Mouse (Mus musculus) midbrain, embryonic 14.5 days (tissue): ENCODE measurements around the gene Speer4f1. TPM values are rescaled to one million over a fixed set of nuclear protein-coding genes. Genes with fewer than 3 reads are reported as not detected.

Experiments
- ATAC-seq: fragments of 200-750 bp; cut with Nextera tagmentation; 2 replicates; pipeline ENCODE4 v1.8.0; 2017; ENCODE audit warnings: moderate number of reproducible peaks, moderate library complexity; ENCODE audit not compliant: low FRiP score, low TSS enrichment
- DNase-seq: peaks from one replicate; pipeline ENCODE4 v3.0.0-alpha.2; 2015
- H3K27ac ChIP-seq: fragments of 300-500 bp; sonication (generic); replicated peaks from 2 replicates; pipeline ENCODE4 v1.5.1; 2014; ENCODE audit warnings: mild to moderate bottlenecking, low read depth, low read length, moderate library complexity
- H3K27me3 ChIP-seq: fragments of 300-500 bp; sonication (generic); 2 replicates; pipeline ENCODE4 v1.6.1; 2014; ENCODE audit warnings: low read length, control low read depth, mixed read lengths; ENCODE audit not compliant: control insufficient read depth, insufficient read depth
- H3K36me3 ChIP-seq: fragments of 300-500 bp; sonication (generic); 2 replicates; pipeline ENCODE4 v1.6.1; 2014; ENCODE audit warnings: low read length, control low read depth; ENCODE audit not compliant: control insufficient read depth, insufficient read depth
- H3K4me1 ChIP-seq: fragments of 300-500 bp; sonication (generic); 2 replicates; pipeline ENCODE4 v1.6.1; 2014; ENCODE audit warnings: mild to moderate bottlenecking, antibody characterized with exemption, low read length, control low read depth; ENCODE audit not compliant: control insufficient read depth, insufficient read depth
- H3K4me2 ChIP-seq: fragments of 300-500 bp; sonication (generic); 2 replicates; pipeline ENCODE4 v1.6.1; 2014; ENCODE audit warnings: mild to moderate bottlenecking, low read length, moderate library complexity
- H3K4me3 ChIP-seq: fragments of 300-500 bp; sonication (generic); replicated peaks from 2 replicates; pipeline ENCODE4 v1.5.1; 2014; ENCODE audit warnings: low read depth, low read length
- H3K9ac ChIP-seq: fragments of 300-500 bp; sonication (generic); replicated peaks from 2 replicates; pipeline ENCODE4 v1.6.1; 2014; ENCODE audit warnings: mild to moderate bottlenecking, low read length, moderate library complexity
- H3K9me3 ChIP-seq: fragments of 300-500 bp; sonication (generic); 2 replicates; pipeline ENCODE4 v1.6.1; 2016; ENCODE audit warnings: low read length, control low read depth, mixed read lengths; ENCODE audit not compliant: control insufficient read depth
- WGBS: fragments of 180-500 bp; shearing (Covaris S2); extraction: QIAGEN DNeasy Blood & Tissue Kit; methylation state at CpG from one replicate; pipeline ENCODE4 v1.1.7; 2014; 5-methylcytosine and 5-hydroxymethylcytosine counted together
- polyA plus RNA-seq: library from polyadenylated mRNA; unstranded; fragments of >200 nt; fragmentation: Nextera tagmentation; extraction: Ambion mirVana; gene quantifications from 2 replicates; pipeline ENCODE4 v1.2.1, GENCODE M21; 2014

The Speer4f1 gene
- polyA plus RNA-seq, 1 experiment from 2014 or later, result not detected

DNA sequence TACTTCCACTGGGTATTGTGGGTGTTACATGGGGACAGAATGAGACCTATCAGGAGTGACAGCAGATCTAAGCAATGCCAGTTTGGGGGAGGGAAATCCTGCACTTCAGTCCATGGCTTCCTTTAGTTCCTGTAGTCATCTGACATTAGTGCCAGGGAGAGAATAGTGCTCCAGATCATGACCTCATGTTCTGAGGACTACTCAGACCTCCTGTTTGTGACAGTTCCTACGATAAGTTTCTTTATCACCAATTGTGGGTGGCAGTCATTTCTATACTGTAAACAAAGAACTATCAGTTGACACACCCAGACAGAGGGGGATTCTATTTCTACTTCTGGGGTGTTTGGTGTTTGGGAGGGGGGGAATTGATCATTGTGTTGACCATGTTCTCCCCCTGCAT, 578 bp downstream of the Speer4f1 start:
- H3K4me3 ChIP-seq, result no peak overlapping the region
- no peak for DNase-seq
- H3K36me3 ChIP-seq, result no peaks in the 10 kb centered on the region
- H3K4me2 ChIP-seq, result no peak overlapping the region
- H3K27me3 ChIP-seq, result no peaks in the 10 kb centered on the region
- H3K4me1 ChIP-seq, result no peaks in the 10 kb centered on the region
- H3K9me3 ChIP-seq, result no peaks in the 10 kb centered on the region
- ATAC-seq, result no peak
- WGBS, result 77% methylated on average over 1 of the region's 1 CpGs
- no peak overlapping the region for H3K27ac ChIP-seq
- H3K9ac ChIP-seq, result no peak overlapping the region

DNA sequence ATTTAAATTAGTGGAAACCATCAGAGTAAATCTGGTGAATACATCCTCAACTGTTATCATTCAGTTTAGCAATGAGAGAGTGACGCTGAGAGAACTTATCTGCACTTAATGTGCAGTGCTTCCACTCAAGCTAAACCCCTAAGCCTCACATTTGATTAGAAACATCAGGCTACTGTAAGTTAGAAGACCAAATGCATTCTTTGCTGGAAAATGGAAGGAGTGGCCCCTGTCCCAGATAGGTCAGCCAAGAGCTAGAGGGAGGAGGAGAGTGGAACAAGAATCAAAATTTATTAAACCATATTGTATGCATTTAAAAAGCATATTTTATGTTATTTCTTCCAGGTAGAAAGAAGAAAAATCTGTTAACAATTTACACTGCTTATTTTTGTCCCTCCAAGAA, 14.0 kb downstream of the Speer4f1 start:
- H3K4me1 ChIP-seq, result no peaks in the 10 kb centered on the region
- no peaks in the 10 kb centered on the region for H3K27me3 ChIP-seq
- no peak for ATAC-seq
- H3K9ac ChIP-seq, result no peak overlapping the region
- no peak overlapping the region for H3K27ac ChIP-seq
- no peak overlapping the region for H3K4me3 ChIP-seq
- DNase-seq, result no peak
- no peak overlapping the region for H3K4me2 ChIP-seq
- no peaks in the 10 kb centered on the region for H3K36me3 ChIP-seq
- H3K9me3 ChIP-seq, result no peaks in the 10 kb centered on the region
- 83% methylated on average over 1 of the region's 1 CpGs for WGBS

DNA sequence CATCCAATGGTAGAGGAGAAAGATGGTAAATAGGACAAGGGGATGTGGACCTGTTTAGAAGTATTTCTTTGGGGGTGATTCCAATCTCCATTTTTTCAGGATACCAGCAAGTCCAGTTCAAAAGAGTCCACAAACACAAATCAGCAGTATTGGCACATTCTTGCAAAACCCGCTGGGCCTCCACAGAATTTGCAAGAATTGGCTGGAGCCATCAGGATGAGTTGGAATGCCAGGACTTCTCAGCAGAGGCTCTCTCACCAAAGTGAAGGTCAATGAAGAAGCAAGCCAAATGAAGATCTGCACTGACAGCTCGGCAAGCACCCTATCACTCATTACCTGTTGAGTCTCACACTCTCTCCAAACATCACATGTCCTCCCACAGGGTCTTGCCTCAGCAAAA, 19.7 kb downstream of the Speer4f1 start:
- Histone ChIP-seq H3K36me3 (no peaks in the 10 kb centered on the region), H3K27ac (no peak overlapping the region), H3K27me3 (no peaks in the 10 kb centered on the region), H3K4me3 (no peak overlapping the region), H3K9ac (no peak overlapping the region), H3K4me2 (no peak overlapping the region), H3K4me1 (peaks cover 6% of the 10 kb centered on the region; the same call in 1 of the 2 replicates), H3K9me3 (no peaks in the 10 kb centered on the region)
- WGBS, result 87% methylated on average over 2 of the region's 2 CpGs
- DNase-seq (no peak), ATAC-seq (no peak)

GRCm38 (mm10) chr5:17496650-17497049, 20.8 kb downstream of the Speer4f1 start:
- Histone ChIP-seq H3K36me3 (no peaks in the 10 kb centered on the region), H3K27me3 (no peaks in the 10 kb centered on the region), H3K9me3 (no peaks in the 10 kb centered on the region), H3K27ac (no peak overlapping the region), H3K4me1 (peaks cover 11% of the 10 kb centered on the region; the same call in 1 of the 2 replicates), H3K9ac (no peak overlapping the region), H3K4me3 (no peak overlapping the region), H3K4me2 (no peak overlapping the region)
- ATAC-seq (no peak), DNase-seq (no peak)
- WGBS, result 86% methylated on average over 5 of the region's 5 CpGs

GRCm38 (mm10) chr5:17499873-17500329, 24.0 kb downstream of the Speer4f1 start:
- Histone ChIP-seq H3K9me3 (no peaks in the 10 kb centered on the region), H3K27me3 (no peaks in the 10 kb centered on the region), H3K9ac (no peak overlapping the region), H3K27ac (0 out of 2 replicates have a peak overlapping the region, but pooled peaks have one; percentile 32), H3K36me3 (no peaks in the 10 kb centered on the region), H3K4me3 (no peak overlapping the region), H3K4me2 (no peak overlapping the region), H3K4me1 (peaks cover 11% of the 10 kb centered on the region; the same call in 1 of the 2 replicates)
- ATAC-seq, result peak; percentile 73
- peak; percentile 53 for DNase-seq
- WGBS, result 23% methylated on average over 1 of the region's 1 CpGs

- 6% methylated on average over 1 of the region's 1 CpGs for WGBS
- Histone ChIP-seq H3K9ac (no peak overlapping the region), H3K4me1 (peaks cover 11% of the 10 kb centered on the region; the same call in 1 of the 2 replicates), H3K27ac (peak overlapping the region; percentile 39; the same call in 1 of the 2 replicates), H3K27me3 (no peaks in the 10 kb centered on the region), H3K36me3 (no peaks in the 10 kb centered on the region), H3K4me3 (no peak overlapping the region), H3K4me2 (no peak overlapping the region), H3K9me3 (no peaks in the 10 kb centered on the region)
- DNase-seq (peak; percentile 34), ATAC-seq (peak; percentile 41; the same call in 1 of the 2 replicates)
Measured at GRCm38 (mm10) chr5:17500866-17501265, 25.0 kb downstream of the Speer4f1 start.

DNA sequence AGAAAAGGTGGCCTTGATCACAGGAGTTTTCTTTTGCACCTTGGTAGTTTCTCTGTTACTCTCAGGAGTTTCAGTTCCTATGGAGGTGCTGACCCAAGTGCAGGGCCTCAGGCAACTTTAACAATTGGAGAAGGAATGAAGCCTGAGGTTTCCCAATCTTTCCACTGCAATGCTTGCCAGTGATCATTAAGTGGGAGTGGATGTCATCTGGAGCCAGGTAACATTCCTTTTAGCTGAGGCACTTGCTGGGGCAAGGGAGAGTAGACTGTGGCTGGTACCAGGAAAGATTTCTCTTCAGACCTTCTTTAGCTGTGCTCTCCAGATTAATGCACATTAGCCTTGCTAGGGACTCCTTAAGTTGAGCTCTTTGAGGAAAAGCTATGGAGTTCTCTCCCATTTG, 29.6 kb downstream of the Speer4f1 start:
- H3K4me1 ChIP-seq, result 0 out of 2 replicates have a peak, but pooled peaks cover 5% of the 10 kb centered on the region
- H3K27me3 ChIP-seq, result no peaks in the 10 kb centered on the region
- no peak overlapping the region for H3K9ac ChIP-seq
- ATAC-seq, result no peak
- H3K27ac ChIP-seq, result no peak overlapping the region
- DNase-seq, result no peak
- H3K9me3 ChIP-seq, result no peaks in the 10 kb centered on the region
- no peaks in the 10 kb centered on the region for H3K36me3 ChIP-seq
- H3K4me2 ChIP-seq, result no peak overlapping the region
- H3K4me3 ChIP-seq, result no peak overlapping the region

DNA sequence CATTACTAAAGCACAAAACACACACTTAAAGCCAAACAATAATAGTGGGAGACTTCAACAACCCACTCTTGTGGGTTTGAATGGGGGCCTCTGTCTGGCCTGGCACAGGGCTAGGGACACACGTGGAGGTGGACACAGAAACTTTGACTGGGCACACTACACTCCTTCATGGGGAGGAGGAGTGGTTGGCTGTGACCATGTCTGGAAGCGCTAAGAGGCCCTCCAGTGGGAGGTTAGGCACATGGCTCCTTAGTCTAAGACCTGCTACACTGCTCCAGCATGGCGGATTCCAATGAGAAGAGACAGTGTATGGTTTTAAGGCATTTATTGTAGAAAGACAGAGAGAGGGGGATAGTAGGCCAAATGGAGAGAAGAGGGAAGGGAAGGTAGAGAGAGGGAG, 32.1 kb downstream of the Speer4f1 start:
- no peak for DNase-seq
- H3K27ac ChIP-seq, result no peak overlapping the region
- WGBS, result 73% methylated on average over 3 of the region's 3 CpGs

More for the DNA sequence above, 32.1 kb downstream of the Speer4f1 start:
- H3K4me1 ChIP-seq, result no peaks in the 10 kb centered on the region
- no peak overlapping the region for H3K4me2 ChIP-seq
- no peak for ATAC-seq
- H3K9ac ChIP-seq, result no peak overlapping the region
- no peaks in the 10 kb centered on the region for H3K9me3 ChIP-seq
- H3K4me3 ChIP-seq, result no peak overlapping the region
- H3K27me3 ChIP-seq, result no peaks in the 10 kb centered on the region
- H3K36me3 ChIP-seq, result no peaks in the 10 kb centered on the region
